Mouse (Mus musculus) stomach, postnatal 0 days (tissue): ENCODE data around the gene Agmat.

Experiments
- CTCF ChIP-seq: IDR thresholded peaks from 2 replicates; pipeline ENCODE4 v1.5.1; 2016; ENCODE audit warnings: antibody characterized with exemption, low read depth, mild to moderate bottlenecking, moderate library complexity
- EP300 ChIP-seq: optimal IDR thresholded peaks from 2 replicates; pipeline ENCODE3; 2016; ENCODE audit warnings: antibody characterized with exemption

DNA sequence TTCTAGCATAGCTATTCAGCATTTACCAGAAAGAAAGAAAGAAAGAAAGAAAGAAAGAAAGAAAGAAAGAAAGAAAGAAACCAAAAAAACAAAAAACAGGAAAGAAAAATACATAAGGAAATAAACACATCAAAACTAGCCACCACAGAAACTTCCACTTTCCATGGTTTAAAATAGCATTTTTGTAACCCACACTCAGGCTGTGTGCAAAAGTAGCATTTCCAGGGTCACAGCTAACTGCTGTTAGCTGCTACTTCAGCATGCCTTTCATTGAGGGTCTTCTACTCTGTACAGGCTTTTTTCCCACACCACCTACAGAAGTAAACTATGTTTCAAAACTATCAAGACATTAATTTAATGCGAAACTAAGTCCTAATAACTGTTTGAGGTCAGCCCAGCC lies 27.2 kb upstream of the Agmat start:
- TF ChIP-seq CTCF: no peak
- no peak for TF ChIP-seq EP300
